Mouse (Mus musculus) embryonic facial prominence, embryonic 15.5 days (tissue): ENCODE measurements around the gene Celf2. TPM values are rescaled to one million over a fixed set of nuclear protein-coding genes. Genes with fewer than 3 reads are reported as not detected.

Experiments used
- ATAC-seq: fragments of 200-750 bp; cut with Nextera tagmentation; 2 replicates; pipeline ENCODE4 v1.8.0; 2017; ENCODE audit warnings: low read depth, moderate TSS enrichment; ENCODE audit not compliant: insufficient number of reproducible peaks, low FRiP score, low TSS enrichment
- H3K27ac ChIP-seq: fragments of 300-500 bp; sonication (generic); replicated peaks from 2 replicates; pipeline ENCODE4 v1.5.1; 2015; ENCODE audit warnings: mild to moderate bottlenecking, inconsistent platforms
- H3K27me3 ChIP-seq: fragments of 300-500 bp; sonication (generic); 2 replicates; pipeline ENCODE4 v1.6.1; 2015; ENCODE audit warnings: inconsistent platforms
- H3K36me3 ChIP-seq: fragments of 300-500 bp; sonication (generic); 2 replicates; pipeline ENCODE4 v1.6.1; 2015; ENCODE audit warnings: mild to moderate bottlenecking, inconsistent platforms
- H3K4me1 ChIP-seq: fragments of 300-500 bp; sonication (generic); 2 replicates; pipeline ENCODE4 v1.6.1; 2015; ENCODE audit warnings: inconsistent platforms
- H3K4me2 ChIP-seq: fragments of 300-500 bp; sonication (generic); replicated peaks from 2 replicates; pipeline ENCODE4 v1.6.1; 2015; ENCODE audit warnings: mild to moderate bottlenecking, inconsistent platforms
- H3K4me3 ChIP-seq: fragments of 300-500 bp; sonication (generic); replicated peaks from 2 replicates; pipeline ENCODE4 v1.5.1; 2015; ENCODE audit warnings: mild to moderate bottlenecking, inconsistent platforms
- H3K9ac ChIP-seq: fragments of 300-500 bp; sonication (generic); 2 replicates; pipeline ENCODE4 v1.6.1; 2015; ENCODE audit warnings: inconsistent platforms
- H3K9me3 ChIP-seq: fragments of 300-500 bp; sonication (generic); replicated peaks from 2 replicates; pipeline ENCODE4 v1.6.1; 2016; ENCODE audit warnings: inconsistent platforms
- WGBS: fragments of 180-500 bp; shearing (Covaris S2); methylation state at CpG from one replicate; pipeline ENCODE4 v1.1.7; 2015; 5-methylcytosine and 5-hydroxymethylcytosine counted together
- polyA plus RNA-seq: library from polyadenylated mRNA; unstranded; fragments of >200 nt; fragmentation: Nextera tagmentation; extraction: Ambion mirVana; gene quantifications from 2 replicates; pipeline ENCODE4 v1.2.1, GENCODE M21; 2015

Celf2 gene
- polyA plus RNA-seq, 1 experiment from 2014 or later = 59.7 TPM

DNA sequence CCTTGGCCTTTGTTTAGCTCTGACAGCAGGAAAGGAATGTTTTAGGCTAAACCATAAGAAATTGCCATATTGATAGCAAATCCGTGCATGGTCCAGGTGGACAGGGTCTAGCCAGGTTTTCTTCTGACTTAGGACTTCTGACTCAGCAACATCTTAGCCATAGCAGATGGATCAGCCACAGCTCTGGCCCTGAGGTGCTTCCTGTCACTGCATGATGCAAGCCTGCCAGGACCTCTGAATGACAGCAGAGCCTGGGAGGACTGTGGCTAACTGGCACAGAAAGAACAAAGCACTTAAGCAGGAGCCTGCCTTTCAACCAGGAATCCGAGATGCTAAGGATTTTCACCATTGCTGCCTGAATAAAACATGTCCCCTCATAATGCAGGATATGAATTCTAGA is 507.4 kb downstream of the Celf2 start:
- ATAC-seq = no peak
- WGBS = 31% methylated on average over 2 of the region's 2 CpGs
- Histone ChIP-seq H3K4me1 (no peaks in the 10 kb centered on the region), H3K27ac (no peak overlapping the region), H3K9ac (no peak overlapping the region), H3K9me3 (no peaks in the 10 kb centered on the region), H3K36me3 (no peaks in the 10 kb centered on the region), H3K4me3 (no peak overlapping the region), H3K4me2 (no peak overlapping the region), H3K27me3 (no peaks in the 10 kb centered on the region)

DNA sequence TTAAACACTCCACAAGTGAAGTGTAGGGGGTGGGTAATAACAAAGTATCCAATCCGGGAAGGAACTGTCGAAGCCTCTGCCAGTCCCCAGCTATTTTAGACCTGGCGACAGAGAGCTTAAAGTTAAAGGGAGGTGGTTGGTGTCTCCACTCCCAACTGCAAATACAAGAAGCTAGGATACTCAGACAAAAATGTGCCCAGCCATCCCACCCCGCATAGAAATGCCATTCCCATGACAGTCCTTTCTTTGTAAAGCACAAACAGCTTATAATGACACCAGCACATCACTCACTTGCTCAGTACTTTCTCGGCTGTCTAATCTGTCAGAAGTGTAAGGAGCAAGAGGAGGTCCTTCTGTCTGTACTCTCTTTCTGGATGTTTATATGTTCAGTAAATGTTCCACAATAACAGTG is 518.3 kb downstream of the Celf2 start:
- Histone ChIP-seq H3K4me1 (no peaks in the 10 kb centered on the region), H3K9ac (no peak overlapping the region), H3K27ac (no peak overlapping the region), H3K27me3 (no peaks in the 10 kb centered on the region), H3K9me3 (no peaks in the 10 kb centered on the region), H3K4me3 (no peak overlapping the region), H3K36me3 (no peaks in the 10 kb centered on the region), H3K4me2 (no peak overlapping the region)
- ATAC-seq = peak; percentile 24; the same call in 1 of the 2 replicates
- WGBS = 68% methylated on average over 5 of the region's 5 CpGs

DNA sequence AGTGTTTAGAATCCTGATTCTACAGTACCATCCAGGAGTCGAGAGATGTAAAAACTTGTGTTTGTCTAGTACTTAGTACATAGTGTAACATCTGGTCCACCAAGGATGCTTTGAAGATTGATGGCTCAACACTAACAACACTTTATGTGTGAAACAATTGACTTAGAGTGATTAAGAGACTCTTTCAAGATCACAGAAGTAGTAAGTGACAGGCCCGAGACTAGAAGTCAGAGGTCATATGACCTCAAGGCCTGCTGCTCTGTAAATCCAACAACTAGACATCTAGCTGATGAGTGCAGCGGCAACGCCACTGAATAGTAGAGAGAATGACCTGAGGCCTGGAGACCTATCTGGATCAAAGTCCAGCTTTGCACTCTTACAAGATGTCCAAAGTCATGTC is 523.7 kb downstream of the Celf2 start:
- Histone ChIP-seq H3K4me3 (no peak overlapping the region), H3K4me2 (no peak overlapping the region), H3K36me3 (no peaks in the 10 kb centered on the region), H3K9ac (no peak overlapping the region), H3K4me1 (no peaks in the 10 kb centered on the region), H3K27ac (no peak overlapping the region), H3K27me3 (no peaks in the 10 kb centered on the region), H3K9me3 (no peaks in the 10 kb centered on the region)
- WGBS = 52% methylated on average over 4 of the region's 4 CpGs
- ATAC-seq = no peak

DNA sequence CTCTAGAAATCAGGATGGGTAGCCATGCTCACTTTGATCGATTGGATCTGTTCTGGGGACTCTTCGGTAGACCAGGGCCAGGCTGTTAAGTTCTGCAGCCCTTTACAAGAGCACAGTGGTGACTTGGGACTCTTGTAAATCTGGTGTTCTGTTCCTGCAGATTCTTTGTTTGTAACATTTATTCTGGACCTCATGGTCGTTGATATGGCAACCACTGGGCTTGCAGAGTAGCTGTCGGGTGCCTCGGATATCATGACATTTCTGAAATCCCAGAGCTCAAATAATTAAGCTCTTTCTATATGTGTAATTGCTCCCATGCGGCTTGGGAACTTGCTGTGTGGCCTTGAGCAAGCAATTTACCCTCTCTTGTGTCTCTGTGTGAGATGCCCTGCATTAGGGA is 525.5 kb downstream of the Celf2 start:
- Histone ChIP-seq H3K27ac (no peak overlapping the region), H3K27me3 (no peaks in the 10 kb centered on the region), H3K4me3 (no peak overlapping the region), H3K9me3 (no peaks in the 10 kb centered on the region), H3K36me3 (no peaks in the 10 kb centered on the region), H3K4me1 (no peaks in the 10 kb centered on the region), H3K4me2 (no peak overlapping the region), H3K9ac (no peak overlapping the region)
- ATAC-seq = no peak
- 53% methylated on average over 6 of the region's 6 CpGs for WGBS

DNA sequence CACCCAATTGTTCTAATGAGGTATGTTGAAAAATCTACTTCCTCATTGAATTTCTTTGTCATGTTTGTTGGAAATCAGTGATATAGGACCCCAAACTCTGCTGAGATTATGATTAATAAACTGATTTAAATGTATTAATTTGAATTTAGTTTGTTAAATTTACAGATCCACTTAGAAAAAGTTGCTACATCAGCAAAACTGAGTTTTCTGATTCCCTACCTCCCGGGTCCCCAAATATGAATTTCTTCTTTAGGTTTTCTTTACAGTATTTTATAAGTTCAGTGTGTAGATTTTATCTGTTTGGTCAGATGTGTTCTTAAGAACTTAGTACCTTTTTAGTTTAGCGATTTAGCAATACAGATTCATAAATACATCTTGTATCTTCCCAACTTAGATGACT is 533.1 kb downstream of the Celf2 start:
- H3K27me3 ChIP-seq = no peaks in the 10 kb centered on the region
- no peaks in the 10 kb centered on the region for H3K36me3 ChIP-seq
- no peaks in the 10 kb centered on the region for H3K4me1 ChIP-seq
- no peak overlapping the region for H3K4me2 ChIP-seq
- no peak for ATAC-seq
- WGBS = 90% methylated on average over 2 of the region's 2 CpGs
- H3K9me3 ChIP-seq = no peaks in the 10 kb centered on the region
- H3K27ac ChIP-seq = no peak overlapping the region
- H3K9ac ChIP-seq = no peak overlapping the region
- H3K4me3 ChIP-seq = no peak overlapping the region

DNA sequence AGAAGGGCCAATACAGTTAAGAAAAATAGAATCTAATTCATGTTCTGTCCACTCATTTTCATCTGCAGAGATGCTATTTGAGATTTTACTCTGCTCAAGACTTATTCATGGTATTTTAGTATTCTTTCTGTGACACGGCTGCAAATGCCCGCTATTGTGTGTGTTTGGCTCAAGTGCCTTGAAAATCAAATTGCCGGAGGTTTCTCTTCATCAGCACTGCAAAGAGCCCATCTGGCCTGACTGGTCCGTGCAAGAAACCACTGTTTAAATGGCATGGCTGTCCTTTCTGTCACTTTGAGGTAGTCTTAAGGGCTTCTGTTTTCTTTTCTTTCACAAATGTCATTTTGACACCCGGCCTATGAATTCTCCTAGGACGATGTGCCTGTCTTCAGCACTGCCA is 540.1 kb downstream of the Celf2 start:
- H3K4me1 ChIP-seq = no peaks in the 10 kb centered on the region
- H3K4me2 ChIP-seq = no peak overlapping the region
- H3K27ac ChIP-seq = no peak overlapping the region
- H3K27me3 ChIP-seq = no peaks in the 10 kb centered on the region
- no peaks in the 10 kb centered on the region for H3K9me3 ChIP-seq
- ATAC-seq = no peak
- H3K36me3 ChIP-seq = no peaks in the 10 kb centered on the region
- 67% methylated on average over 6 of the region's 6 CpGs for WGBS
- H3K4me3 ChIP-seq = no peak overlapping the region
- no peak overlapping the region for H3K9ac ChIP-seq

DNA sequence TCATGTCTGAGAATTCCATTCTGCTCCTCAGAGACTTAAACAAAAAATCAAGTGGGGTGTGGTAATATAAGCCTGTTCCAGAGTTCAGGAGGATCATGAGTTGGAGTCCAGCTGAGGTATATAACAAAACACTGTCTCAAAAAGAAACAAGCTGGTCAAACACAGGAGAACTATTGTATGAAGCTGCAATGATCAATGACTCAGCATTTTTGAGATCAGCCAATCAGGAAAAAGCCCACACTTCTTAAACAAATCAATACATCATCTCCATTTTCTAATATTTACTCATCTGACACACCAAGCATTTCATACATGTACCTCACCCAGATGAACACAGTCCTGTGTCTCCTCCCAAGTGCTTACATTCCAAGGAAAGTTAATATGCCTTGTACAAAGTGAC is 544.1 kb downstream of the Celf2 start:
- ATAC-seq = no peak
- H3K27ac ChIP-seq = no peak overlapping the region
- no peaks in the 10 kb centered on the region for H3K36me3 ChIP-seq

DNA sequence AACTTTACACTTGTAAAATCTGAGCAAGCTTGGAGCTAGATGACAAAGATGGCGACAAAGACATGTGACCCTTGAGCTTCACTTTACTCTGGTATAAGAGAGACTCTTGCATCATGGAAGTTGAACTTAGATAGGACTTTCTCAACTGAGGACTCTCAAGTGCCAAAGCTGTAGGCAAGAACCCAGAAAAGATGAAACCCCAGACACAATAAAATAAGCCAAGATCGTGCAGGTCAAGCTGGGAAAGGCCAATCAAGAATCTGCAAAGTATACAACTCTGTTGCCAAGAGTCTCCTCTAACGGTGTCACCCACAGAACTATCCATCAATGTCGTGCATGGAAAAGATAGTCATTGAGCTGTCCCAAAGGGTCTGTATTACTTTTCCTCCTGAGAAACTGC is 558.7 kb downstream of the Celf2 start:
- H3K4me2 ChIP-seq = no peak overlapping the region
- ATAC-seq = no peak
- H3K27ac ChIP-seq = no peak overlapping the region
- H3K9me3 ChIP-seq = no peaks in the 10 kb centered on the region
- H3K4me1 ChIP-seq = no peaks in the 10 kb centered on the region
- no peak overlapping the region for H3K4me3 ChIP-seq
- no peaks in the 10 kb centered on the region for H3K27me3 ChIP-seq
- 84% methylated on average over 4 of the region's 4 CpGs for WGBS
- H3K36me3 ChIP-seq = no peaks in the 10 kb centered on the region
- H3K9ac ChIP-seq = no peak overlapping the region

More for the DNA sequence above, 544.1 kb downstream of the Celf2 start:
- H3K9ac ChIP-seq = no peak overlapping the region
- H3K9me3 ChIP-seq = no peaks in the 10 kb centered on the region
- H3K4me1 ChIP-seq = no peaks in the 10 kb centered on the region
- H3K4me3 ChIP-seq = no peak overlapping the region
- no peak overlapping the region for H3K4me2 ChIP-seq
- H3K27me3 ChIP-seq = no peaks in the 10 kb centered on the region

DNA sequence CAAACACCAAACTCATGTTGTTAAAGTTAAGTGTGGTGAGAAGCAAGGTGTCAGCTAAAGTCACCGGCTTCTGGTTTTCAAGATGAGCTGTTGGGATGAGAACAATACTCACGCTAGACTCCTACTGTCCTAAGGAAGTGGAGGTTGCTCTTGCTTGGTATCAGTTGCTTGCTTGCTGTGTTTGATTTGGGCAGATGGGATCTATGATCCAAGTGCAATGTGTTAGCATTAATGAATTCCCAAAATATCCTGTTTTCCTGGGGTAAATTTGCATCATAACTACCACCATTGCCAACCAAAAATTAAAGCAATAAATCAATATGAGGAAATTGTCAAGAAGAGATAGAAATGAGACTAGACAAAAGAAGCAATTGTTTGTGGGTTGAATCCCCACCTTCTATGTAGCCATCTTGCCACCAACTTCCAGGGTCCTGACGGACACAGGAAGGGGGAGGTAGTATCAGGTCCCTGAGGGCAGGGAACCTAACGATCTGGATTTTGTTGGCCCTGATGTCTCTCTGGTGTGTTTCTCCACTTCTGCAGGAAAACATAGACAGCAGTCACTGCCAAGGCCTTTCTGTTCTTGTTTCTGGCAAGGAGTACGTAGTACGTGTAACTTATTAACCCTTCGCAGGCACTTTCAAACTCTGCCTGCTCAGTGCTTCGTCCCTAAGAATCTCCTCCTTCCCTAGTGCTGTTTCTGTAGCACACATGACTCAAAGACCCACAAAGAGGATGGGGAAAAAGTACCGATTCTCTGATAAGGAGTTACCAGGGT is 563.5 kb downstream of the Celf2 start:
- no peak overlapping the region for H3K4me2 ChIP-seq
- no peaks in the 10 kb centered on the region for H3K36me3 ChIP-seq
- 65% methylated on average over 9 of the region's 9 CpGs for WGBS
- ATAC-seq = no peak
- no peaks in the 10 kb centered on the region for H3K4me1 ChIP-seq
- H3K4me3 ChIP-seq = no peak overlapping the region
- no peaks in the 10 kb centered on the region for H3K9me3 ChIP-seq
- H3K27ac ChIP-seq = no peak overlapping the region
- no peaks in the 10 kb centered on the region for H3K27me3 ChIP-seq
- H3K9ac ChIP-seq = no peak overlapping the region

DNA sequence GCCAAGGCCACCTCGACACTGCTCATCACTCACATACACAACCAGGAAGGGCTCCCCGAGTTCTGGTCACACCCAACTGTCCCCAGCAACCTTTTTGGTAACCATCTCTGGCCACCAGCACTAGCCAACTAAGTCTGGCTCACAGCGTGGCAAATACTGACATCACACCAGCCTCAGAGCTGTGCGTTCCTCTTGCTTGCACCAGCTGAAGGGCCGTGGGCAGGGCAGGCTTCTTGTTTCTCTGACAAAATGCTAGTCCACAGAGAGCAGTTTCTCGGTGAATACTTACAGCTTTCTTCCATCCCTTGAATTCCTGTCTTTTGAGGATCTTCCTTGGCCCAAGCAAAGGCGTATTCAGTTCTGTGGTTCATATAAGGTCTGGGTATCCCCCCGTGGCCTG is 565.7 kb downstream of the Celf2 start:
- Histone ChIP-seq H3K36me3 (no peaks in the 10 kb centered on the region), H3K27me3 (no peaks in the 10 kb centered on the region), H3K4me2 (no peak overlapping the region), H3K27ac (no peak overlapping the region), H3K4me1 (no peaks in the 10 kb centered on the region), H3K4me3 (no peak overlapping the region), H3K9me3 (no peaks in the 10 kb centered on the region), H3K9ac (no peak overlapping the region)
- ATAC-seq = no peak
- WGBS = 73% methylated on average over 8 of the region's 8 CpGs

DNA sequence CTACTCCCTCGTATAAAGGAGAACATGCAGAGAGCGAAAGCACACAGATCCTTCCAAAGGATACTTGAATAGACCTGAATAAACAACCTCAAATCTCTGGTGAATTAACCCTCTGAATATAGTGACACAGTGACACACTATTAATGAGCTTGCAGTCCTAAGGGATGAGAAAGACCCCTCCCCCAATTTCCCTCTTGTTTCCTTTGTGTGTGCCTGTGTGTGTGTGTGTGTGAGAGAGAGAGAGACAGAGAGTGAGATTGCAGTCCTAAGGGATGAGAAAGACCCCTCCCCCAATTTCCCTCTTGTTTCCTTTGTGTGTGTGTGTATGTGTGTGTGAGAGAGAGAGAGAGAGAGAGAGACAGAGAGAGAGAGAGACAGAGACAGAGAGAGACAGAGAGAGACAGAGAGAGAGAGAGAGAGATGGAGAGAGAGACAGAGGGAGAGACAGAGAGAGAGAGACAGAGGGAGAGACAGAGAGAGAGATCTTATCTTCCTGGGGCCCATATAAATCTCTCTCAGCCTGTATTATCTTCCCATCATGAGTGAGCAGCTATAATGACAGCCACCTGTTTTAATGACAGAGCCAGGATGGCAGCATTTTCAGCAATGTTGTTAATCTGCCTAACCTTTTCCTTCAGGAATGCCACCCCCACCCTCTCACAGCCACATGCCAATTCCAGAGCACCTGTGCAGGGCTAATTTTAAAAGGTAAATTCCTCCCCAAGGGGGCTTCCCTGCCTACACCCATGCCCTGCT is 566.5 kb downstream of the Celf2 start:
- 0 out of 2 replicates have a peak, but pooled peaks have one; percentile 34 for ATAC-seq
- H3K36me3 ChIP-seq = no peaks in the 10 kb centered on the region
- WGBS = 83% methylated on average over 2 of the region's 2 CpGs

DNA sequence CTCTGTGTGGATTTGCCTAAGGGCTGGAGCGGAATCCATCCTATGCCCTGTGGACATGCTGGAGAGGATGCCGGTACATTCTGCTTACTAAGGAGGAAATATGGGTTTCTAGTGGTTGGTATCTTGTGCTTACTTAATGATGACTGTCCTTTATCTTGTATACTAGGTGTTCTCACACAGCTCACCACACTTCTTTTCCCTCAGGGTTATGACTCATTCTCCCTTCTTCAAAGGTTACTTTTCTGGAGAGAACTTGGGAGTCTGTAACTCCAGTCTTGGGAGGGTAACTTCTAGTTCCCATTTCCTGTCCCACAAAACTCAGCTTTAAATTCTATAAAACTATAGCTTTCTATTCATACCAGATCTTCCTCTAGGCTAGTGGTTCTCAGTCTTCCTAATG is 570.2 kb downstream of the Celf2 start:
- no peak for ATAC-seq
- H3K4me3 ChIP-seq = no peak overlapping the region
- H3K4me2 ChIP-seq = no peak overlapping the region
- H3K9me3 ChIP-seq = no peaks in the 10 kb centered on the region
- no peak overlapping the region for H3K9ac ChIP-seq
- H3K27ac ChIP-seq = no peak overlapping the region
- 84% methylated on average over 2 of the region's 2 CpGs for WGBS
- H3K36me3 ChIP-seq = no peaks in the 10 kb centered on the region
- H3K4me1 ChIP-seq = no peaks in the 10 kb centered on the region
- H3K27me3 ChIP-seq = no peaks in the 10 kb centered on the region

More for the DNA sequence above, 566.5 kb downstream of the Celf2 start:
- Histone ChIP-seq H3K9ac (no peak overlapping the region), H3K4me3 (no peak overlapping the region), H3K9me3 (no peaks in the 10 kb centered on the region), H3K4me1 (no peaks in the 10 kb centered on the region), H3K27ac (no peak overlapping the region), H3K27me3 (no peaks in the 10 kb centered on the region), H3K4me2 (no peak overlapping the region)
